Comparison of ENCODE assay signal across 23 mouse cellular contexts in the genomic region with DNA sequence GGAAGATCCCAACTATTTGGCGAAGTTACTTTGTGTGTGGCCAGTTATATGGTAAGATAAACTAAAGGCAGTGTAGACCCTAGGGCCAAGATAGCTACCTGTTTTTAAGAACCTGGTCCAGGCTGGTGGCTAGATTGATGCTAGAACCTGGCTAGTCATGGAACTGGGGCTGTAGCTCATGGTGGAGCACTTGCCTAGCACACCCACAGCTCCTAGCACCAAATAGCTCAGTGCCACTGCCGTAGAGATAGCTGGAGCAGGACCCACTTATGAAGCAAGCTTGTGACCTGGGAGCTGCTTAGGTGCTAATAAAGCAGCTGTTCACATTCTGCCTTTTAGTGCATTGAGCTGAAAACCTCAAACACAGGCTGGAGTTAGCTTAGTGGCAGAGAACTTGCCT. TPM values are rescaled to one million over a fixed set of nuclear protein-coding genes. Genes with fewer than 3 reads are reported as not detected.
A peak's percentile ranks its signal among the peaks of the same experiment; 100 is the strongest.
DNase-seq lines count a peak whose midpoint lies in the region; ATAC-seq and TF ChIP-seq lines count a peak whose summit lies in the region.
"Had no signal": no experiment of that assay in that cellular context is flagged by ENCODE, and none has a peak within 500 bp of the region (broad histone marks: within the 10 kb centered on the region; RNA-seq: fewer than 3 reads in every experiment).

No protein-coding gene starts in this region.

- ATAC-seq in heart, embryonic 14.5 days (ENCODE audit: insufficient number of reproducible peaks, insufficient read depth, low FRiP score, low read depth): no peak
- peak; percentile 58 for ATAC-seq in megakaryocyte, adult 5-6 weeks (ENCODE audit: poor library complexity, severe bottlenecking)
- ATAC-seq in hindbrain, embryonic 11.5 days (ENCODE audit: low FRiP score): no peak
- ATAC-seq: intestine, embryonic 16.5 days had no signal

- TF ChIP-seq RAD21 in MEL (IDR thresholded peaks at IDR 0.05; ENCODE audit: low read depth, low read length): no peak

- H3K79me2 ChIP-seq in MEL (ENCODE audit: control insufficient read depth, insufficient read depth, low read length, poor library complexity): peaks cover 22% of the 10 kb centered on the region

- H3K9ac ChIP-seq in heart, embryonic 14.5 days (ENCODE audit: low read length): no peak overlapping the region
- peak overlapping the region; percentile 19 for H3K9ac ChIP-seq in MEL (ENCODE audit: control insufficient read depth, low read depth, low read length, poor library complexity, severe bottlenecking)
- no peak overlapping the region for H3K9ac ChIP-seq in hindbrain, embryonic 11.5 days (ENCODE audit: low read depth, low read length)
- H3K9ac ChIP-seq: kidney, embryonic 15.5 days; liver, embryonic 14.5 days; neural tube, embryonic 15.5 days had no signal

- peaks cover 19 to 44% of the 10 kb centered on the region in 2 experiments for H3K4me1 ChIP-seq in heart, embryonic 14.5 days (ENCODE audit: control insufficient read depth in 2 of 2, insufficient read depth in 2 of 2, low read length in 2 of 2)
- peaks cover 25 to 31% of the 10 kb centered on the region in 2 experiments for H3K4me1 ChIP-seq in MEL (ENCODE audit: control insufficient read depth in 1 of 2, insufficient read depth in 2 of 2, low read length in 2 of 2)
- H3K4me1 ChIP-seq in hindbrain, embryonic 11.5 days (replicated peaks; ENCODE audit: control insufficient read depth, insufficient read depth, low read length): no peaks in the 10 kb centered on the region
- H3K4me1 ChIP-seq: kidney, embryonic 15.5 days; neural tube, embryonic 15.5 days had no signal

- H3K27me3 ChIP-seq in heart, embryonic 14.5 days (ENCODE audit: control insufficient read depth, insufficient read depth, low read length): no peaks in the 10 kb centered on the region
- H3K27me3 ChIP-seq in MEL (ENCODE audit: control insufficient read depth in 1 of 2, insufficient read depth in 2 of 2, low read length in 2 of 2): no peaks in the 10 kb centered on the region
- H3K27me3 ChIP-seq in hindbrain, embryonic 11.5 days (ENCODE audit: control insufficient read depth, insufficient read depth, low read length): no peaks in the 10 kb centered on the region
- H3K27me3 ChIP-seq: kidney, embryonic 15.5 days; neural tube, embryonic 15.5 days had no signal

- no peak for DNase-seq in heart, postnatal 4 days
- DNase-seq in CD4-positive helper T cell, adult 2 months (ENCODE audit: low read depth, low spot score): peak; percentile 27
- DNase-seq in MEL (ENCODE audit: low read depth, low spot score): peak; percentile 57
- DNase-seq in cerebellum, postnatal 36 days: no peak
- no peak for DNase-seq in hindbrain, embryonic 11.5 days (ENCODE audit: low spot score)
- no peak for DNase-seq in left cerebral cortex, adult 18-20 months (ENCODE audit: low spot score in 2 of 2)
- DNase-seq: adrenal gland, adult 8-10 months; cerebellum, adult 18-20 months; layer of hippocampus, postnatal 36 days; left cerebral cortex, postnatal 4 days; lung, postnatal 10 days; thymus, postnatal 36 days had no signal

- no peak overlapping the region for H3K4me3 ChIP-seq in heart, embryonic 14.5 days (ENCODE audit: control insufficient read depth in 1 of 2, insufficient read depth in 1 of 2, low read depth in 1 of 2, low read length in 2 of 2)
- no peak overlapping the region for H3K4me3 ChIP-seq in MEL (ENCODE audit: control insufficient read depth in 1 of 2, insufficient read depth in 1 of 2, low read depth in 2 of 2, low read length in 2 of 2)
- H3K4me3 ChIP-seq in hindbrain, embryonic 11.5 days (ENCODE audit: low read depth, low read length): no peak overlapping the region
- H3K4me3 ChIP-seq: kidney, embryonic 15.5 days; neural tube, embryonic 15.5 days had no signal

- 0 out of 4 replicates have a peak overlapping the region, but pooled peaks have one; percentile 11 to 27 for H3K27ac ChIP-seq in heart, embryonic 14.5 days (replicated peaks in 1 of 2; ENCODE audit: control insufficient read depth in 1 of 2, insufficient read depth in 1 of 2, low read depth in 2 of 2, low read length in 2 of 2)
- peak overlapping the region; percentile 57 for H3K27ac ChIP-seq in MEL (ENCODE audit: control insufficient read depth, low read depth, low read length)
- no peak overlapping the region for H3K27ac ChIP-seq in hindbrain, embryonic 11.5 days (ENCODE audit: low read depth, low read length)
- H3K27ac ChIP-seq: kidney, embryonic 15.5 days; liver, embryonic 14.5 days; neural tube, embryonic 15.5 days had no signal

- H3K9me3 ChIP-seq in heart, embryonic 14.5 days (ENCODE audit: control insufficient read depth, low read length): no peaks in the 10 kb centered on the region
- H3K9me3 ChIP-seq in MEL (replicated peaks; ENCODE audit: insufficient read depth, low read length): no peaks in the 10 kb centered on the region
- H3K9me3 ChIP-seq in hindbrain, embryonic 11.5 days (ENCODE audit: control insufficient read depth, low read length): no peaks in the 10 kb centered on the region
- H3K9me3 ChIP-seq: kidney, embryonic 15.5 days; neural tube, embryonic 15.5 days had no signal

- no peak; a peak in 1 of 4 replicates for TF ChIP-seq POLR2A in MEL (IDR thresholded peaks at IDR 0.05; ENCODE audit: control insufficient read depth in 1 of 2, insufficient read depth in 1 of 2, low read depth in 1 of 2, low read length in 2 of 2, poor library complexity in 1 of 2)

- TF ChIP-seq EP300 in MEL (IDR thresholded peaks at IDR 0.05; ENCODE audit: low read depth in 1 of 2, low read length in 2 of 2): no peak

- WGBS in heart, embryonic 14.5 days: 65% methylated on average over 2 of the region's 2 CpGs
- 98% methylated on average over 2 of the region's 2 CpGs for WGBS in hindbrain, embryonic 11.5 days

- H3K36me3 ChIP-seq in heart, embryonic 14.5 days (ENCODE audit: control insufficient read depth, insufficient read depth, low read length): peaks cover 47% of the 10 kb centered on the region
- peaks cover 14 to 51% of the 10 kb centered on the region in 2 experiments for H3K36me3 ChIP-seq in MEL (ENCODE audit: control insufficient read depth in 1 of 2, insufficient read depth in 2 of 2, low read length in 2 of 2)
- no peaks in the 10 kb centered on the region for H3K36me3 ChIP-seq in hindbrain, embryonic 11.5 days (ENCODE audit: control insufficient read depth, insufficient read depth, low read length)

- no peak overlapping the region for H3K4me2 ChIP-seq in heart, embryonic 14.5 days (ENCODE audit: low read length)
- no peak overlapping the region for H3K4me2 ChIP-seq in hindbrain, embryonic 11.5 days (replicated peaks; ENCODE audit: low read depth, low read length)
- H3K4me2 ChIP-seq: kidney, embryonic 15.5 days; midbrain, embryonic 11.5 days; neural tube, embryonic 15.5 days had no signal

- no peak for TF ChIP-seq CTCF in MEL (IDR thresholded peaks at IDR 0.05 in 2 of 3, conservative IDR thresholded peaks at IDR 0.05 in 1 of 3; ENCODE audit: control insufficient read depth in 1 of 3, insufficient read depth in 1 of 3, low read depth in 2 of 3, low read length in 3 of 3, poor library complexity in 1 of 3, severe bottlenecking in 1 of 3)

RNA-seq across cellular contexts. Expression of a gene that starts 6.8 kb away (rescaled TPM):
- polyA plus RNA-seq in heart, embryonic 14.5 days (2014; fragmentation: Nextera tagmentation; extraction: Ambion mirVana): 4.4 and 4.9 TPM in 2 replicates
- total RNA-seq in heart, postnatal 4 days (2021): 1 to 10 TPM; 1.1 to 1.6 TPM
- not detected in 2 replicates for total RNA-seq in MEL (2012; rRNA removed)
- polyA plus RNA-seq in MEL (2012; ENCODE audit: insufficient read depth in 1 of 2, insufficient read length in 2 of 2, low read depth in 1 of 2, low replicate concordance in 2 of 2, missing spikeins in 1 of 2): not detected
- total RNA-seq in megakaryocyte, adult 5-6 weeks (2015): not detected in 2 replicates
- not detected in 2 replicates for total RNA-seq in megakaryocyte, adult 5-6 weeks (2017)
- not detected in 2 replicates for polyA plus RNA-seq in hindbrain, embryonic 11.5 days (2014; fragmentation: Nextera tagmentation; extraction: Ambion mirVana)
- total RNA-seq in left cerebral cortex, adult 18-20 months (2021): not detected
- total RNA-seq: gastrocnemius, adult 8-10 months; hematopoietic stem cell, adult 5-6 weeks; layer of hippocampus, adult 18-20 months; layer of hippocampus, postnatal 36 days; left cerebral cortex, postnatal 4 days had no signal
- polyA plus RNA-seq: kidney, embryonic 15.5 days; liver, embryonic 14.5 days; midbrain, embryonic 11.5 days; neural tube, embryonic 15.5 days had no signal

RNA-seq across cellular contexts. Expression of a gene that starts 6.9 kb away (rescaled TPM):
- polyA plus RNA-seq in heart, embryonic 14.5 days (2014; fragmentation: Nextera tagmentation; extraction: Ambion mirVana): 337 TPM in 2 replicates
- 100 to 1,000 TPM; 203 to 222 TPM for total RNA-seq in heart, postnatal 4 days (2021)
- 293 and 295 TPM in 2 replicates for total RNA-seq in MEL (2012; rRNA removed)
- 100 to 1,000 TPM in 1 of 2 experiments, not detected in 1; 269 TPM for polyA plus RNA-seq in MEL (2012; ENCODE audit: insufficient read depth in 1 of 2, insufficient read length in 2 of 2, low read depth in 1 of 2, low replicate concordance in 2 of 2, missing spikeins in 1 of 2)
- 89.3 and 106 TPM in 2 replicates for total RNA-seq in megakaryocyte, adult 5-6 weeks (2015)
- 210 and 268 TPM in 2 replicates for total RNA-seq in megakaryocyte, adult 5-6 weeks (2017)
- 121 and 122 TPM in 2 replicates for polyA plus RNA-seq in hindbrain, embryonic 11.5 days (2014; fragmentation: Nextera tagmentation; extraction: Ambion mirVana)
- total RNA-seq in left cerebral cortex, adult 18-20 months (2021): 100 to 1,000 TPM; 140 to 142 TPM

RNA-seq across cellular contexts. Expression of a gene that starts 8.4 kb away (rescaled TPM):
- polyA plus RNA-seq in heart, embryonic 14.5 days (2014; fragmentation: Nextera tagmentation; extraction: Ambion mirVana): 364 and 390 TPM in 2 replicates
- 100 to 1,000 TPM; 764 to 831 TPM for total RNA-seq in heart, postnatal 4 days (2021)
- 15.2 and 17.5 TPM in 2 replicates for total RNA-seq in MEL (2012; rRNA removed)
- 10 to 100 TPM in 1 of 2 experiments, not detected in 1; 45.4 TPM for polyA plus RNA-seq in MEL (2012; ENCODE audit: insufficient read depth in 1 of 2, insufficient read length in 2 of 2, low read depth in 1 of 2, low replicate concordance in 2 of 2, missing spikeins in 1 of 2)
- 0.38 and 3.9 TPM in 2 replicates for total RNA-seq in megakaryocyte, adult 5-6 weeks (2015)
- total RNA-seq in megakaryocyte, adult 5-6 weeks (2017): 1.8 TPM in 1 of 2 replicates, not detected in the other
- polyA plus RNA-seq in hindbrain, embryonic 11.5 days (2014; fragmentation: Nextera tagmentation; extraction: Ambion mirVana): 0.89 and 1.0 TPM in 2 replicates
- total RNA-seq in left cerebral cortex, adult 18-20 months (2021): 1 to 10 TPM in 1 of 2 experiments, under 1 TPM in 1; 0.89 to 1.3 TPM

RNA-seq across cellular contexts. Expression of a gene that starts 11.7 kb away (rescaled TPM):
- polyA plus RNA-seq in heart, embryonic 14.5 days (2014; fragmentation: Nextera tagmentation; extraction: Ambion mirVana): 0.15 TPM in 1 of 2 replicates, not detected in the other
- total RNA-seq in heart, postnatal 4 days (2021): under 1 TPM in 1 of 2 experiments, not detected in 1; 0.09 TPM
- 0.10 TPM in 1 of 2 replicates, not detected in the other for total RNA-seq in MEL (2012; rRNA removed)
- polyA plus RNA-seq in MEL (2012; ENCODE audit: insufficient read depth in 1 of 2, insufficient read length in 2 of 2, low read depth in 1 of 2, low replicate concordance in 2 of 2, missing spikeins in 1 of 2): under 1 TPM in 1 of 2 experiments, not detected in 1; 0.03 TPM
- not detected in 2 replicates for total RNA-seq in megakaryocyte, adult 5-6 weeks (2015)
- not detected in 2 replicates for total RNA-seq in megakaryocyte, adult 5-6 weeks (2017)
- 1.3 and 1.5 TPM in 2 replicates for polyA plus RNA-seq in hindbrain, embryonic 11.5 days (2014; fragmentation: Nextera tagmentation; extraction: Ambion mirVana)
- total RNA-seq in left cerebral cortex, adult 18-20 months (2021): 1 to 10 TPM in 1 of 2 experiments, under 1 TPM in 1; 0.82 to 1.5 TPM
- total RNA-seq: gastrocnemius, adult 8-10 months; hematopoietic stem cell, adult 5-6 weeks had no signal

RNA-seq across cellular contexts. Expression of a gene that starts 59.0 kb away (rescaled TPM):
- not detected in 2 replicates for polyA plus RNA-seq in heart, embryonic 14.5 days (2014; fragmentation: Nextera tagmentation; extraction: Ambion mirVana)
- total RNA-seq in heart, postnatal 4 days (2021): not detected
- total RNA-seq in MEL (2012; rRNA removed): not detected in 2 replicates
- not detected for polyA plus RNA-seq in MEL (2012; ENCODE audit: insufficient read depth in 1 of 2, insufficient read length in 2 of 2, low read depth in 1 of 2, low replicate concordance in 2 of 2, missing spikeins in 1 of 2)
- not detected in 2 replicates for total RNA-seq in megakaryocyte, adult 5-6 weeks (2015)
- not detected in 2 replicates for total RNA-seq in megakaryocyte, adult 5-6 weeks (2017)
- 0.06 TPM in 1 of 2 replicates, not detected in the other for polyA plus RNA-seq in hindbrain, embryonic 11.5 days (2014; fragmentation: Nextera tagmentation; extraction: Ambion mirVana)
- total RNA-seq in left cerebral cortex, adult 18-20 months (2021): not detected
- total RNA-seq: gastrocnemius, adult 8-10 months; hematopoietic stem cell, adult 5-6 weeks; layer of hippocampus, adult 18-20 months; layer of hippocampus, postnatal 36 days; left cerebral cortex, postnatal 4 days had no signal
- polyA plus RNA-seq: embryonic facial prominence, embryonic 11.5 days; midbrain, embryonic 11.5 days; neural tube, embryonic 15.5 days had no signal

Comparison
In these comparisons a context has a peak if more than half of its experiments do, and no peak if none do; other contexts are left out.
1. DNase-seq: peak in CD4-positive helper T cell, adult 2 months (single experiment) and MEL (single experiment); none in heart, postnatal 4 days (single experiment), cerebellum, postnatal 36 days (0 of 2), hindbrain, embryonic 11.5 days (single experiment) and left cerebral cortex, adult 18-20 months (0 of 2).
2. RNA of a gene that starts 8.4 kb away (total RNA-seq): 764 to 831 TPM in heart, postnatal 4 days; 15.2 to 17.5 TPM in MEL, 0.89 to 1.3 TPM in left cerebral cortex, adult 18-20 months and 0.38 to 3.9 TPM in megakaryocyte, adult 5-6 weeks; every median in the first group is over 10 times any median in the second.